Mouse (Mus musculus) myocyte (in vitro differentiated cells): ENCODE data around the gene Kcnd3.

Experiments
- POLR2A ChIP-seq: IDR thresholded peaks from one replicate; pipeline ENCODE4 v1.6.1; 2011; ENCODE audit warnings: low read depth, mild to moderate bottlenecking, control low read depth, moderate library complexity; ENCODE audit not compliant: insufficient read length
- SRF ChIP-seq: IDR thresholded peaks from one replicate; pipeline ENCODE4 v1.6.1; 2011; ENCODE audit warnings: low read depth; ENCODE audit not compliant: control insufficient read depth, insufficient read length

- TF ChIP-seq SRF (no peak), POLR2A (no peak)
Observed at GRCm38 (mm10) chr3:105696387-105697147, 244.4 kb downstream of the Kcnd3 start.
